Mouse (Mus musculus) megakaryocyte, embryonic 14.5 days (primary cell): Measurements from ENCODE around the gene Rps27rt. TPM values are rescaled to one million over a fixed set of nuclear protein-coding genes. Genes with fewer than 3 reads are reported as not detected.
"Not testable (repeated sequence)": the region's sequence is repeated elsewhere in the genome, so short reads cannot be mapped to it uniquely, and the experiment has no call there.

Source experiments
- H3K27me3 ChIP-seq: replicated peaks from 2 replicates; pipeline ENCODE3; 2012; ENCODE audit warnings: inconsistent platforms
- H3K36me3 ChIP-seq: replicated peaks from 2 replicates; pipeline ENCODE3; 2012; ENCODE audit warnings: low read length, inconsistent platforms, mixed read lengths
- H3K4me1 ChIP-seq: 2 replicates; pipeline ENCODE4 v1.6.1; 2012; ENCODE audit warnings: inconsistent platforms
- H3K4me3 ChIP-seq: replicated peaks from 2 replicates; pipeline ENCODE3; 2012; ENCODE audit warnings: moderate library complexity, mild to moderate bottlenecking, inconsistent platforms
- H3K9me3 ChIP-seq: 2 replicates; pipeline ENCODE4 v1.6.1; 2012; ENCODE audit warnings: inconsistent platforms
- FLI1 ChIP-seq: IDR thresholded peaks from 2 replicates; pipeline ENCODE4 v1.6.1; 2012; ENCODE audit warnings: low read length, inconsistent platforms, mixed read lengths
- GATA1 ChIP-seq: IDR thresholded peaks from 3 replicates; pipeline ENCODE4 v1.6.1; 2012; ENCODE audit warnings: mixed read lengths, low read length, inconsistent platforms, borderline replicate concordance
- polyA plus RNA-seq: library from polyadenylated mRNA; stranded (reverse); fragments of >175 nt; gene quantifications from 2 replicates; pipeline ENCODE4 v1.2.3, GENCODE M21; 2012; ENCODE audit warnings: low replicate concordance; ENCODE audit not compliant: insufficient read depth

Gene Rps27rt
- polyA plus RNA-seq: 2.1 TPM in 1 of 2 replicates, not detected in the other

DNA sequence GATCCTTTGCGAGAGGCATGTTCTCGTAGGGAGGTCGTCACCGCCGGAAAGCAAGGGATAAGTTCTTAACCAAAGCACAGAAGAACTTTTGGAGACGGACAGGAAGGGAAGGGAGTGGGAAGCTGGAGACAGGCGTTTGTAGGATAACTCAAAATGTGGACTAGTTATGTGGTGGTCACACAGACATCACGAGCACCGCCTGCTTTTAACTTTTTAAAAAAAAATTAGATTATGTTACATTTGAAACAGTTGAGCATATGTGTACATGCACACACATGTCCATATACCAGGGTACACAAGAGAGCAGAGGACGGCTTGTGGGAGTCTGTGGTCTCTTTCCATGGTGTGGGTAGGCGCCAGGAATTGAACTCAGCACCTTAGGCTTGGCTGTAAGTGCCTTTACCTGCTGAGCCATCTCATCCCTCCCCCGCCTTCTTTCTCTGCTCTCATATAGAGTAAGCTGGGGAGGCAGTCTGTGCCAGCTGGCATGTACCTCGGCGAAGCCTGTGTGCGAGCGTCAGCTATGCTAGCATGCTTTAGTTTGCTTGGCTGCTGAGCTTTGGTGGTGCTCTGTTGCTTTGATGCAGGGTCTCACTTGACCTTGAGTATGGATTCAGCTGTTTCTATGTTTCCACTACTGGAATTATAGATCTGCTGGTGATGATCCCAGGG is at the start of gene Rps27rt:
TSS of gene Rps27rt (minus strand) at position 51 of the 672 bp plus-strand sequence.
- Histone ChIP-seq H3K4me3 (no peak within 1 kb of the TSS), H3K4me1 (peaks cover 15% of the 10 kb centered on the region), H3K9me3 (peaks cover 18% of the 10 kb centered on the region), H3K36me3 (no peaks in the 10 kb centered on the region), H3K27me3 (peaks cover 52% of the 10 kb centered on the region)
- TF ChIP-seq FLI1 (no peak), GATA1 (no peak)

DNA sequence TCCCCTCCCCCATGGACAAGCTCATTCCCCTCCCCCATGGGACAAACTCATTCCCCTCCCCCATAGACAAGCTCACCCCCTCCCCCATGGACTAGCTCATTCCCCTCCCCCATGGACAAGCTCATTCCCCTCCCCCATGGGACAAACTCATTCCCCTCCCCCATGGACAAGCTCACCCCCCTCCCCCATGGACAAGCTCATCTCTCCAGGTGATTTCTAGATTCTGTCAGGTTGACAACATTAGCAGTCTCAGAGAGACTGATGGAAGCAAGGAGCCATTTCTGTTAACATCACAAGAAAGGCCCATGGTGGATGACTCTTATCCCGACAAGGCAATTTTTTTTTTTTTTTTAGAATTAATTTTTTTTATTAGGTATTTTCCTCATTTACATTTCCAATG is 48.5 kb upstream of the Rps27rt start:
- not testable (repeated sequence) for H3K9me3 ChIP-seq, H3K36me3 ChIP-seq, H3K4me3 ChIP-seq, H3K27me3 ChIP-seq, H3K4me1 ChIP-seq

DNA sequence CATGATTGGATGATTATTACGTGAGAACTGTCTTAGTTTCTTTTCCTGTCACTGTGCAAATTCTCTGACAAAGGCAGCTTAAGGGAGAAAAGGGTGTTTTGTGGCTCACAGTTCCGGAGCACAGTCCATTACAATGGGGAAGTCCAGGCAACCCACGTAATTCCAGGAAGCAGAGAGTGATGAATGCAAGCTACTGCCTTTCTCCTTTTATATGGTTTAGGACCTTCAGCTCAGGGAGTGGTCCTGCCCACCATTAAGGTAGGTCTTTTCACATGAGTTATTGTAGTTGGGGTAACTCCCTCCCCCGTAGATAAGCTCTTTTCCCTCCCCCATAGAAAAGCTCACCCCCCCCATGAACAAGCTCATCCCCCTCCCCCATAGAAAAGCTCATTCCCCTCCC is 48.0 kb upstream of the Rps27rt start:
- Histone ChIP-seq H3K9me3 (no peaks in the 10 kb centered on the region), H3K36me3 (no peaks in the 10 kb centered on the region), H3K4me3 (no peak overlapping the region), H3K27me3 (no peaks in the 10 kb centered on the region), H3K4me1 (no peaks in the 10 kb centered on the region)
- TF ChIP-seq FLI1 (no peak), GATA1 (no peak)

DNA sequence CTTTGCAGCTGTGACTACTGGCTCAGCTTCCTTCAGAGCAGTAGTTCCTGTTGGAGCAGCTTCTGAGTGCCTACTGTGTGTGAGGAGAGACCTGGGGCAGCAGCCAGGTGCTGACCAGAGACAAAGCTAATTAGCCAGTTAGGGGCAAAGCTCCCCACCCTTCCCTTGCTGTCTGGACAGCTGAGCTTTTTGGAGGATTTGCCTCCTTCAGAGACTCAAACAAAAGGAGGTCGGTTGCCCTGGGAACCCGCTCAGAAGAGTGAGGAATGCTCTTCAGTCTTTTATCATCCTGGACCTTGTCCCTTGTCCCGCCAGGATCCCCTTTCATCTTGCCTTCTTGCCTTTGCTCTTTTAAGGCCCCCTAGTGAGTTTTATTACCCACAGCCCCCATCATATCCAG is 46.8 kb upstream of the Rps27rt start:
- peaks cover 8% of the 10 kb centered on the region; the same call in 1 of the 2 replicates for H3K9me3 ChIP-seq
- TF ChIP-seq FLI1: no peak
- no peak for TF ChIP-seq GATA1

DNA sequence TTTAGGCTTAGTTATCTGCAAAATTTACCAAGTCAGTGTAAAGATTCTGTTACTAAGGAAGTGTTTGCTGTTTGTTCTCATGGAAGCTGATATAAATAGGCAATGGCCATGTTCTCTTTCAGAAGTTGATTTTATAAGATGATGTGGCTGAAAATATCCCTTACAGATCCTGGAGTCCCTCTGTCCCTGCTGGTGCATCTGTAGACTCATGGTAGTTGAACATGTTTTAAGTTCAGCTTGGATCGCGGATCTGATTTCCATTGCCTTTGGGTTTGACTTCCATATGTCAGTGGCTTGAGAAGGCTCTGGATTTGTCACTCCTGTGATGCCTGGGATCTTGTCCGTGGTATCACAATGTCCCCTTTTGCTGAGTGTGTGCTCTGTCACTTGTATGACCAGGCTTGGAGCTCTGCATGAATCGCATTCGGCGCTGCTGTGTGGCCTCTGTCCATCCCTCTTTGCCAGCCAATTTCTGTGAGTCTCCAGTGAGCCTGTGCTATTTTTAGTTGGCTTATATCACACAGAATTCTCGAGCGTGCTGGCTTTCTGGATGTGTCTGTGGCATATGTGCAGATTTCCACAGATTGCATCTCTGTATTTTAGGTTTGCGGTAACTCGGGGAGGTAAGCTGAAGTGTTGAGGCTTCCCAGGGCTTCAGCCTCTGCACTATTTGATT is 41.3 kb upstream of the Rps27rt start:
- TF ChIP-seq FLI1 (no peak), GATA1 (no peak)
- no peaks in the 10 kb centered on the region for H3K36me3 ChIP-seq
- peaks cover 24% of the 10 kb centered on the region for H3K9me3 ChIP-seq
- no peaks in the 10 kb centered on the region for H3K27me3 ChIP-seq
- H3K4me1 ChIP-seq: no peaks in the 10 kb centered on the region
- H3K4me3 ChIP-seq: no peak overlapping the region

More for the DNA sequence above, 46.8 kb upstream of the Rps27rt start:
- Histone ChIP-seq H3K36me3 (no peaks in the 10 kb centered on the region), H3K4me1 (no peaks in the 10 kb centered on the region), H3K27me3 (no peaks in the 10 kb centered on the region), H3K4me3 (no peak overlapping the region)

DNA sequence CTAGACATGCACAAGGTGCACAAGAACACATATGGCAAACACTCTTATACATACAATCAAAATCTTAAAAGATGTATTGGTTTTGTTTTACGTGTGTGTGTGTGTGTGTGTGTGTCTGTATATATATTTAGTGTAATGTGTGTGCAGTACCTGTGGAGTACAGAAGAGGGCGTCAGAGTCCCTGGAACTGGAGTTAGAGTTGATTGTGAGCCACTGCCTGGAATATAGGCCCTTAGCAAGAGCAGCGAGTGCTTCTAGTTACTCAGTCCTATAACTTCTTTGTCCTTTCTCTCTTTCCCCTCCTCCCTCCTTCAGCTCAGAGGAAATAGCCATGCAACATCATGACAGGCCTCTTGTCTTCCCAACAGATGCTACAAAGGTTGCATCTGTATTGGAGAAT is 40.6 kb upstream of the Rps27rt start:
- peaks cover 24% of the 10 kb centered on the region for H3K9me3 ChIP-seq
- H3K27me3 ChIP-seq: no peaks in the 10 kb centered on the region
- H3K36me3 ChIP-seq: no peaks in the 10 kb centered on the region
- TF ChIP-seq GATA1 (no peak), FLI1 (no peak)
- no peak overlapping the region for H3K4me3 ChIP-seq
- no peaks in the 10 kb centered on the region for H3K4me1 ChIP-seq

DNA sequence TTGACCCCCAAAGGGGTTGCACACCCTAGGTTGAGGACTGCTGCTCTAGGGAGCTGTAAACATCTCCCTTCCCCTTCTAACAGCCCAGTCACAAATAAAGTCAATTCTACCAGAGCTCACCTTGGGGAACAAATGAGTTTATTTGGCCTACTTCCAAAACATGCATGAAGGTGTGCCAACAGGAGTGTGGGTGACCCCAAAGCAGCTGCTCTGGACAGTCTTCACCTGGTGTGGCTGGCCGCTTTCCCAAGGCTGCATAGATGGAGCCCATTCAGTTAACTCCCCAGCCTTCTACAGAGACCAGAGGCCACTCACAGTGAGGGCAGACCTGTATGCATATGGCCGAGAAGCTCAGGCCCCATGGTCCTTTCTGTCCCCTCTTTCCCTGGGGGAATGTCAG is 38.9 kb upstream of the Rps27rt start:
- no peak overlapping the region for H3K4me3 ChIP-seq
- peaks cover 25% of the 10 kb centered on the region for H3K9me3 ChIP-seq
- H3K36me3 ChIP-seq: no peaks in the 10 kb centered on the region
- H3K27me3 ChIP-seq: no peaks in the 10 kb centered on the region
- H3K4me1 ChIP-seq: no peaks in the 10 kb centered on the region
- TF ChIP-seq GATA1 (no peak), FLI1 (no peak)

DNA sequence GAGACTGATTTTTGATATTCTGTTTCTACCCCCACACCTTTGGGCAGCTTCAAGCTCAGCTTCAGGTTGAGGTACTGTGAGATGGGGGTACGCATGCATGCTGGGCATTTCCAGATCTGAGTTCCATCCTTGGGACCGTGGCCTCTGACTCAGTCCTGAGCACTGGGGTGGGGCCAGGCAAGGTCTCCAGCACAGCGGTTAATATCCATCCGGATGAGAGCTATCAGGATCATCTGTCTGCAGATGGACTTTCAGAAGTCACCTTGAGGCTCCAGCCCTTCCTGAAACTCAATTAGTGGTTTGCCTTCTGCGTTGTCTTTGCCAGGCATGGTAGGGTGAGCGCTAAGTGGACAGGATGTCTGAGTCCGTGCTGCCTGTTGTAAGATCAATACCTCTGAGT is 37.6 kb upstream of the Rps27rt start:
- no peak overlapping the region for H3K4me3 ChIP-seq
- H3K27me3 ChIP-seq: no peaks in the 10 kb centered on the region
- TF ChIP-seq GATA1 (no peak), FLI1 (no peak)
- H3K36me3 ChIP-seq: no peaks in the 10 kb centered on the region
- no peaks in the 10 kb centered on the region for H3K4me1 ChIP-seq
- peaks cover 33% of the 10 kb centered on the region for H3K9me3 ChIP-seq

DNA sequence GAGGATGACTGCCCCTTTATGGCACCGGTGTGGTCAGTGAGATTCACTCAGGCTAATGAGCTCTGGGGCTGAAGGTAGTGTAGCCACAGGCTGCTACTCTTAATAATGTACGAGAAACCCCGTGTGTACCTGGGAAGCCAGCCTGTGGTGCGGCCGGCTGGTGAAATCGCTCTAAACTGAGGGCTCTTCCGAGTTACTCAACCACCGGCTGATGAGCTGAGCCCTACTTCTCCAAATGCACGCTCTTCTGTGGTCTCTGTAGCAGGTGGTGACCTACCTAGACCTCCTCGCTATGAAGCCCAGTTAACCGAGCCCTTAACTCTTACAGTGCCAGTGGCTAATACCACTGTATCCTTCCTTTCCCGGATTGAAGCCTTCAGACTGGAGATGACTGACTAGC is 29.8 kb upstream of the Rps27rt start:
- Histone ChIP-seq H3K4me1 (no peaks in the 10 kb centered on the region), H3K36me3 (no peaks in the 10 kb centered on the region), H3K9me3 (peaks cover 38% of the 10 kb centered on the region), H3K27me3 (no peaks in the 10 kb centered on the region), H3K4me3 (no peak overlapping the region)
- no peak for TF ChIP-seq FLI1
- no peak for TF ChIP-seq GATA1

DNA sequence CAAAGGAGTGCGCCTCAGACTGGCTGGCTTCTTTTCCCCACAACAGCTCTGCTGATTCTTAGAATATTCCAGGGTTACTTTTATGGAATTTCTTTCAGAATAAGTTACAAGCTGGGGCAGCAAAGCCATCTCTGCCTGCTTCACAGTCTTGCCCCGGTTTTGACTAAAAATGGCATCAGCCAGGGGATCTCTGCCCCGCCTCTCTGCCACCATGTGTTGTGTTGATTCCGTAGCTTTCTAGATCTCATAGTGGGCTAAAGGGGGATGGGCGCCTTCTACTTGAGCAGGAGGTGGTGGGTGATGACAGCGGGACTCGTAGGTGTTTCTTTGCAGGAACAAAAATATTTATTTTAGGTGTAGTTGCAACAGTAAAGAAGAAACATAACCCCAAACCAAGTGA is 25.7 kb upstream of the Rps27rt start:
- H3K4me3 ChIP-seq: no peak overlapping the region
- TF ChIP-seq GATA1 (no peak), FLI1 (no peak)
- peaks cover 25% of the 10 kb centered on the region for H3K9me3 ChIP-seq

More for the DNA sequence above, 25.7 kb upstream of the Rps27rt start:
- peaks cover under 1% of the 10 kb centered on the region for H3K27me3 ChIP-seq
- H3K4me1 ChIP-seq: no peaks in the 10 kb centered on the region
- no peaks in the 10 kb centered on the region for H3K36me3 ChIP-seq
